In genomic region chr9:79921701-79922492, GRCm38 (mm10) we compare ENCODE assay signal across 10 mouse cellular contexts.
A peak's percentile ranks its signal among the peaks of the same experiment; 100 is the strongest.
DNase-seq lines count a peak whose midpoint lies in the region; ATAC-seq and TF ChIP-seq lines count a peak whose summit lies in the region.
"Had no signal": no experiment of that assay in that cellular context is flagged by ENCODE, and none has a peak within 500 bp of the region (broad histone marks: within the 10 kb centered on the region; RNA-seq: fewer than 3 reads in every experiment).

No protein-coding gene starts in this region.

- H3K9me3 ChIP-seq in heart, embryonic 11.5 days (replicated peaks; ENCODE audit: control insufficient read depth, low read length): no peaks in the 10 kb centered on the region
- H3K9me3 ChIP-seq in lung, embryonic 14.5 days (ENCODE audit: low read depth, low read length): no peaks in the 10 kb centered on the region
- H3K9me3 ChIP-seq in intestine, embryonic 15.5 days: no peaks in the 10 kb centered on the region
- H3K9me3 ChIP-seq: liver, embryonic 13.5 days had no signal

- H3K4me2 ChIP-seq in heart, embryonic 11.5 days: no peak overlapping the region
- no peak overlapping the region for H3K4me2 ChIP-seq in lung, embryonic 14.5 days
- H3K4me2 ChIP-seq in intestine, embryonic 15.5 days (replicated peaks): no peak overlapping the region
- H3K4me2 ChIP-seq: liver, embryonic 13.5 days had no signal

- WGBS in heart, embryonic 11.5 days (ENCODE audit: insufficient replicate concordance): 38% methylated on average over 10 of the region's 10 CpGs
- 50% methylated on average over 10 of the region's 10 CpGs for WGBS in lung, embryonic 14.5 days
- WGBS in intestine, embryonic 15.5 days: 52% methylated on average over 10 of the region's 10 CpGs

- peaks cover 44% of the 10 kb centered on the region for H3K4me1 ChIP-seq in heart, embryonic 11.5 days (ENCODE audit: control insufficient read depth, insufficient read depth, low read length)
- H3K4me1 ChIP-seq in lung, embryonic 14.5 days (ENCODE audit: insufficient read depth): peaks cover 25% of the 10 kb centered on the region
- peaks cover 8% of the 10 kb centered on the region; the same call in 1 of the 2 replicates for H3K4me1 ChIP-seq in intestine, embryonic 15.5 days (replicated peaks)

- 0 out of 2 replicates have a peak overlapping the region, but pooled peaks have one; percentile 35 for H3K27ac ChIP-seq in heart, embryonic 11.5 days (ENCODE audit: low read depth, low read length)
- no peak overlapping the region for H3K27ac ChIP-seq in lung, embryonic 14.5 days (ENCODE audit: low read depth)
- no peak overlapping the region for H3K27ac ChIP-seq in intestine, embryonic 15.5 days
- H3K27ac ChIP-seq: liver, embryonic 13.5 days had no signal

- no peaks in the 10 kb centered on the region for H3K27me3 ChIP-seq in heart, embryonic 11.5 days (ENCODE audit: control insufficient read depth, insufficient read depth, low read length)
- no peaks in the 10 kb centered on the region for H3K27me3 ChIP-seq in lung, embryonic 14.5 days (ENCODE audit: insufficient read depth, low read length)
- H3K27me3 ChIP-seq in intestine, embryonic 15.5 days (replicated peaks): no peaks in the 10 kb centered on the region
- H3K27me3 ChIP-seq: liver, embryonic 13.5 days had no signal

- DNase-seq in heart, adult 9 months (ENCODE audit: low spot score in 2 of 2): no peak
- DNase-seq in lung, embryonic 14.5 days: peak; percentile 61
- no peak for DNase-seq in lung, postnatal 10 days
- DNase-seq in fibroblast of lung, adult 2 months (ENCODE audit: low read depth): peak; percentile 30
- DNase-seq: layer of hippocampus, postnatal 36 days; liver, embryonic 13.5 days had no signal

- TF ChIP-seq CTCF in lung, embryonic 14.5 days (IDR thresholded peaks at IDR 0.05; ENCODE audit: low read depth): no peak

- no peak overlapping the region for H3K9ac ChIP-seq in heart, embryonic 11.5 days (ENCODE audit: low read depth, low read length)
- no peak overlapping the region for H3K9ac ChIP-seq in lung, embryonic 14.5 days
- no peak overlapping the region for H3K9ac ChIP-seq in intestine, embryonic 15.5 days
- H3K9ac ChIP-seq: liver, embryonic 13.5 days had no signal

- no peaks in the 10 kb centered on the region for H3K36me3 ChIP-seq in heart, embryonic 11.5 days (ENCODE audit: control insufficient read depth, insufficient read depth, low read length)
- no peaks in the 10 kb centered on the region for H3K36me3 ChIP-seq in lung, embryonic 14.5 days (ENCODE audit: insufficient read depth)
- no peaks in the 10 kb centered on the region for H3K36me3 ChIP-seq in intestine, embryonic 15.5 days
- H3K36me3 ChIP-seq: liver, embryonic 13.5 days had no signal

- no peak overlapping the region for H3K4me3 ChIP-seq in heart, embryonic 11.5 days (ENCODE audit: low read depth, low read length)
- H3K4me3 ChIP-seq in lung, embryonic 14.5 days (ENCODE audit: low read depth, low read length): no peak overlapping the region
- H3K4me3 ChIP-seq in intestine, embryonic 15.5 days (replicated peaks): no peak overlapping the region
- H3K4me3 ChIP-seq: liver, embryonic 13.5 days had no signal

- ATAC-seq in heart, embryonic 11.5 days (replicated peaks; ENCODE audit: insufficient number of reproducible peaks, low FRiP score, low TSS enrichment): no peak
- ATAC-seq in lung, embryonic 14.5 days (ENCODE audit: insufficient read depth): no peak
- ATAC-seq in megakaryocyte-erythroid progenitor cell, adult 5-6 weeks (replicated peaks; ENCODE audit: low FRiP score, low TSS enrichment, poor library complexity, severe bottlenecking): 0 out of 2 replicates have a peak, but pooled peaks have one; percentile 15
- no peak for ATAC-seq in intestine, embryonic 15.5 days
- ATAC-seq: activated CD4-positive, CD25-positive, alpha-beta regulatory T cell, adult 4 months had no signal

Comparison
In these comparisons a context has a peak if more than half of its experiments do, and no peak if none do; other contexts are left out.
1. DNase-seq: peak in lung, embryonic 14.5 days (single experiment) and fibroblast of lung, adult 2 months (single experiment); none in heart, adult 9 months (0 of 2) and lung, postnatal 10 days (single experiment).